Mouse (Mus musculus) heart, embryonic 10.5 days (tissue): ENCODE results near the gene Trmt112. TPM values are rescaled to one million over a fixed set of nuclear protein-coding genes. Genes with fewer than 3 reads are reported as not detected.

Source experiments
- DNase-seq: peaks from one replicate; pipeline ENCODE4 v3.0.0-alpha.2; 2017; ENCODE audit warnings: low spot score
- H3K27ac ChIP-seq: fragments of 300-500 bp; sonication (generic); 2 replicates; pipeline ENCODE4 v1.5.1; 2016; ENCODE audit warnings: mild to moderate bottlenecking
- H3K27me3 ChIP-seq: fragments of 300-500 bp; sonication (generic); 2 replicates; pipeline ENCODE4 v1.6.1; 2016; ENCODE audit warnings: mild to moderate bottlenecking; ENCODE audit not compliant: poor library complexity, insufficient read depth, severe bottlenecking
- H3K36me3 ChIP-seq: fragments of 300-500 bp; sonication (generic); 2 replicates; pipeline ENCODE4 v1.6.1; 2016; ENCODE audit warnings: mild to moderate bottlenecking, moderate library complexity
- H3K4me1 ChIP-seq: fragments of 300-500 bp; sonication (generic); 2 replicates; pipeline ENCODE4 v1.6.1; 2016; ENCODE audit warnings: mild to moderate bottlenecking
- H3K4me3 ChIP-seq: fragments of 300-500 bp; sonication (generic); 2 replicates; pipeline ENCODE4 v1.5.1; 2016; ENCODE audit warnings: mild to moderate bottlenecking, moderate library complexity
- H3K9me3 ChIP-seq: fragments of 300-500 bp; sonication (generic); 2 replicates; pipeline ENCODE4 v1.6.1; 2016; ENCODE audit warnings: mild to moderate bottlenecking, moderate library complexity
- WGBS: fragments of 180-500 bp; shearing (Covaris S2); methylation state at CpG from one replicate; pipeline ENCODE4 v1.1.7; 2016; 5-methylcytosine and 5-hydroxymethylcytosine counted together
- polyA plus RNA-seq: library from polyadenylated mRNA; unstranded; fragments of >200 nt; fragmentation: Nextera tagmentation; extraction: Ambion mirVana; gene quantifications from 2 replicates; pipeline ENCODE4 v1.2.1, GENCODE M21; 2016

Trmt112 gene
- polyA plus RNA-seq, 1 experiment from 2014 or later, result 116 TPM

DNA sequence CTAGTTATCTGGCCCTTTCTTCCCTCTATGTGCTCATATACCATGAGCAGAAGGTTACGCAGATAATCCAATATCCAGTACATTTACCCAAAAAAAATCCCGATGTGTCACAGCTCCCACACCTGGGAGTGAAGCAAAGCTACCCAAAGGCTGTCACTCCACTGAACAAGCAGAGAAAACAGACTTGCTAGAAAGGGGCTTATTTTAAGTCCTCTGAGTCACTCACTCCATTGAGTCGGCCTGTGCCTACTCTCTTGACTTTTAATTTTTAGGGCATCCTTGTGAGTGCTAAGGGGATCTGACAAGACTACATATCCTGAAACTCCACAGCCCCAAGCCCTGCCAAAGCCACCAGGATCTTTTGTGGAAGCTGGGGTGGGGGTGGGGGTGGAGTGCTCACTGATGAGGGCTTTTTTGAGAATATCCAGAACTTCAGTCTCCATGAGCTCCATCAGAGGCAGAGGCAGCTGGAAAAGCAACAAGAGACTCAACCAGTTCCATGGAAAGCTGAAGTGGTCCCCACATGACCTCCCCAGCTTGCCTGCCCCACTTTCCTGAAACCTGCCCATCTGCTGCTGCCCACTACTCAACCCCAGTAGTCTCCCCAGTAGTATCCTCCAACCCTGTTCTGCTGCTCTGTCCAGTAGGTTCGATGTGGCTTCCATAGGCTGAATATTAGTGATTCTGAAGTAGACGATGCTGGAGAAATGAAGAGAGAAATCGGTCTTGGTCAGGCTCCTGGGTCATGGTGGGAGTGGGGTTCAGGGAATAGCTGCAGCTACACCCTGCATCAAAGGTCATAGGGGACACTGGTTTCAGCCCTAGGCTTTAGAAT, 13.6 kb downstream of the Trmt112 start:
- DNase-seq, result no peak
- H3K9me3 ChIP-seq, result no peaks in the 10 kb centered on the region
- peaks cover 8% of the 10 kb centered on the region; the same call in 1 of the 2 replicates for H3K36me3 ChIP-seq
- peak overlapping the region; percentile 86 for H3K4me3 ChIP-seq
- 64% methylated on average over 6 of the region's 6 CpGs for WGBS
- H3K4me1 ChIP-seq, result peaks cover 66% of the 10 kb centered on the region
- peaks cover 57% of the 10 kb centered on the region for H3K27me3 ChIP-seq
- peak overlapping the region; percentile 96 for H3K27ac ChIP-seq

DNA sequence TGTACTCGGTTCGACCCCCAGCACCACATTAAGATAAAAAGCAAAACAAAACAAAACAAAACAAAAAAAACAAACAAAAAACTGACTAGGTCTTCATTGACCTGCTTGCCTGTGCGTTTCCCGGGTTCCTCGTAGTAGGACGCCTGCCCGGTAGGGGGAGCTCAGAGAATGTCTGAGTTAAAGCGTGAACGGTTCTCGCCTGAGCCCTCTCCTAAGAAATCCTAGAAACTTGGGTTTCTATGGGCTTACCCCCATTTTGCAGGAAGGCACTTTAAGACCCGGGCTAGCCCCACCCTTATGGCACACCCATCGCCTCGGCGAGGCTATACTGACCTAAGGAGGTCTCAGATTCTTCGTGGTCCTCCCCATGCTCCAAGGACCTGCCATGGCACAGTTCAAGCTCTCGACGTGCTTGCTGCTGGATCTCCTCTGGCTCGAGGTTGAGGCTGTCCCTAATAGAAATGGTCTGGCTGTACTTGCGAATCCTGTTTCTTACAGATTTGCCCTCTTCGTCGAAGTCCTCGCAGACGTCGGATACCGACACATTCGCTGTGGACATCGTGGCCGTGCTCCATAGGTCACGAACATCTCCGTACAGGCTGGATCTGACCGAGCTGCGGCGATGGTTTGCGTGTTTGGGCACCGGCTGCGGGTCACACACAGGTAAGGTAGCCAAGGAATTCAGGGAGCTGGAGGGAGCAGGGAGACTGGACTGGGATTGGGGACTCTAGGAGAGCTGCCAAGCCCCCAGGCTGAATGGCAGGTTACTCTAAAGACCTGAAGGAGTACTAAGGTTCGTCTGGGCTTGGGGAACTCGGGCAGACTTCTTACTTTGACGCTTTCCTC, 15.2 kb downstream of the Trmt112 start:
- Histone ChIP-seq H3K27me3 (peaks cover 71% of the 10 kb centered on the region), H3K9me3 (no peaks in the 10 kb centered on the region), H3K4me3 (peak overlapping the region; percentile 41), H3K4me1 (peaks cover 60% of the 10 kb centered on the region), H3K27ac (no peak overlapping the region; the same call in 1 of the 2 replicates), H3K36me3 (0 out of 2 replicates have a peak, but pooled peaks cover 2% of the 10 kb centered on the region)
- no peak for DNase-seq
- 4% methylated on average over 39 of the region's 39 CpGs for WGBS

DNA sequence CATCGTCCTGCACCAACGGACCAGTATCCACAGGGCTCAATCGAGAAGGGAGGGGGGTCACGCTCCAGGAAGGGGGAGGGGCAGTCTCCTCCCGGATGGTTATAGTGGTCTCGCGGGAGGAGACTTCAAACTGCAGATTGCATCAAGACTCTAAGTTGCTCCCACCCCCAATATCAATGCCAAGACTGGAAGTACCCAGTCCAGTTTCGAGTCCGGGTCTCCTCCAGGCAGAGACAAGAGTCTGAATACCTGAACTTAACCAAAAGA, 15.7 kb downstream of the Trmt112 start, which contains the start of gene Catsperz:
Gene Catsperz (minus strand): TSS at position 74 of the 267 bp plus-strand sequence.
- Histone ChIP-seq H3K36me3 (no peaks in the 10 kb centered on the region), H3K27ac (no peak within 1 kb of the TSS; the same call in 1 of the 2 replicates), H3K9me3 (no peaks in the 10 kb centered on the region), H3K4me1 (peaks cover 54% of the 10 kb centered on the region), H3K4me3 (peak within 1 kb of the TSS; percentile 41), H3K27me3 (peaks cover 76% of the 10 kb centered on the region)
- WGBS, result 4% methylated on average over 9 of the region's 9 CpGs
- DNase-seq, result no peak

DNA sequence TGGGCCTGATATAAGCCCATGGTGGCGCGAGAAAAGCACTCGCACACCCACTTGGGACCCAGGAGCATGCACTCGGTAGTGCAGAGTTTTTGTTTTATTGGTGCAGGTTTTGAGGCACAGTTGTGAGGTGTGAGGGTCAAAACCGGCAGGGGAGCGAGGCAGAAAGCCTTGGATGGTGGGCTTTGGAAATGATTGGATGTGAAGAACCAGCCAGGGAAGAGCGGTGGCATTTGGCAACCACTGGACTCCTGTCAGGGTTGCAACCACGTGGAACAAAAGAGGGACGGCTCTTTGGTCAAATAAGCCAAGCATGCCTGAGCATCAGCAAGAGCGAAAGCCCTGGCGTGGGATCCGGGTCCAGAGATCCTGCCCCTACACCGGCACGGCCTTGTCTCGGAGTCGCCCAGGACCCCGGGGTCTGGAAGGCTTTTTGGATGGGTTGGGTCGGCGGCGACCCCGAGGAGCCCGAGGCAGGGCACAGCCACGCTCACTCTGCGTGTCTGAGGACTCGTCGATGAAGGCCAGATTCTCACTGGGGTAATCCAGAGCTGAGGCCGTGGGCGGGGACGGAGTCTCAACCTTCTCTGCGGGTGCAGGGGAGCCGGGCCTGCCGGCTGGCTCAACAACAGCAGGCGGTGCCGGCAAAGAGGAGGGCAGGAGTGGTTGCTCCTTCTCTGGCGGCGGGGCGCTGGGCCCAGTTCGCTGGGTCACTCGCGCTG, 16.3 kb downstream of the Trmt112 start:
- Histone ChIP-seq H3K27ac (no peak overlapping the region), H3K36me3 (no peaks in the 10 kb centered on the region), H3K4me1 (peaks cover 49% of the 10 kb centered on the region), H3K9me3 (no peaks in the 10 kb centered on the region), H3K4me3 (peak overlapping the region; percentile 41), H3K27me3 (peaks cover 81% of the 10 kb centered on the region)
- WGBS, result 7% methylated on average over 40 of the region's 40 CpGs
- DNase-seq, result no peak

DNA sequence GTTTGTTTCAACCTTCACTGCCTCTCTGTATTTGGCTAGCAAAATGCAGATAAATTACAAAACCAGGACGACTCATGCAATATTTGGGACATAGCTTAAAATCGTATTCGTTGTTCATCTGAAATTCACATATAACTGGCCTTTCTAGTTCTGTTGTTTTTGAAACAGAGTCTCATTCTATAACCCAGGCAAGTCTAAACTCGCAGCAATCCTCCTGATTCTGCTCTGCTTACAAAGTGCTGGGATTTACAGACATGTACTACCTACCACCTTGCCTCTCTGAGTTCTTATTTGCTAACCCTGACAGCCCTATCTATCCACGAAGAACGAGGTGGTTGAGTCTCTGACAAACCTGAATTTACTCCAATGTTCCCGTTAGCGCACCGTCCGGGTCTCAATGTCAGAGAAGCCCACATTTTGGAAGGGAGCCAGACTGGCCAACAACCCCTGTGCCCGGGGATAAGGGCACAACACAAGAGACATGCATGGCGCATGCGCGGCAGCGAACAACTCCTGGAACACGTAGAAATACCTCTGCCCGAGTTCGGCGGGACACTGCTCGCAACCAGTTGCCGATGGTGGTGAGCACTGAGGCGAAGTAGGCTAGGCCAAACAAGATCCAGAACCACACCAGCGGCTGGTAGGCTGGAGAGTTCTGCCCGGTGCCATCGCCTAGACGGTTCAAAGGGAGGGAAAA, 17.2 kb downstream of the Trmt112 start:
- no peak for DNase-seq
- peaks cover 90% of the 10 kb centered on the region for H3K27me3 ChIP-seq
- 15% methylated on average over 26 of the region's 26 CpGs for WGBS
- H3K36me3 ChIP-seq, result no peaks in the 10 kb centered on the region
- H3K9me3 ChIP-seq, result no peaks in the 10 kb centered on the region
- no peak overlapping the region for H3K27ac ChIP-seq
- peaks cover 41% of the 10 kb centered on the region for H3K4me1 ChIP-seq
- H3K4me3 ChIP-seq, result peak overlapping the region; percentile 35

DNA sequence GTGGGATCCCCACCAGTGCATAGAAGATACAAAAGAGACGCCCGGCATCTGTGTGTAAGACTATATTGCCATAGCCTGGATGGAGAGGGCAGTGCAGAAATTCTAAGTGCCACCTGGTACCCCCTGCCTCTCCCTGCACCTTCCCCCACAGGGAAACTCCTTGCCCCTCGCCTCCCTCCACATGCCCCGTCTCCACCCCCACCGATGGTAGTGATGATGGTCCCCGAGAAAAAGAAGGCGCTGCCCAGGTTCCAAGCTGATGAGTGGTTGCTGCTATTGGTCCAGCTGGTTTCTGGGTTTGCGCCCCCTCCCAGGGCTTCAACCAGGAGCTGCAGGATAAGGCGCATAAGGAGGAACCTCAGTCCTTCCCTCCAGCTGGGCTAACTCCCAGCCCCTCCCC, 18.6 kb downstream of the Trmt112 start:
- H3K36me3 ChIP-seq, result no peaks in the 10 kb centered on the region
- H3K4me1 ChIP-seq, result peaks cover 32% of the 10 kb centered on the region
- H3K9me3 ChIP-seq, result no peaks in the 10 kb centered on the region
- no peak overlapping the region for H3K27ac ChIP-seq
- no peak overlapping the region for H3K4me3 ChIP-seq
- no peak for DNase-seq
- H3K27me3 ChIP-seq, result peaks cover 97% of the 10 kb centered on the region
- WGBS, result 9% methylated on average over 9 of the region's 9 CpGs

DNA sequence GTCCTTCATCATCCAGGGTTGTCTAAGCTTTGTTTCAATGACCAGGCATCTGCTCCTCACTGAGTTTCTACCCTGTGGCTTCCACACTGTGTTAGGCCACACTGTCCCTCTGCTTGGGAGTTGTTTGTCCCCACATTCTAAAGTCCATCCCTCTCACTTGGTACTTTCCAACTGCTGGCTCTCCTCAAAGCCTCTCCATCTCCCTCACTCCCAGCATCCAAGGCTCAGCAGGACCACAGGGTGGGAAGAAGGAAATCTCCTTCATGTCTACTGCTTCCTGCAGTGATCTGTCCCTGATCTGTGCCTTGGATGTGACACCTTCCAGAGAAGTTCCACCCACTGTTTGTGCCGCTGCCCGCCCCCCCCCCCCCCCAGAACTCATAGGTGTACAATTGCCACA, 21.5 kb downstream of the Trmt112 start:
- Histone ChIP-seq H3K4me3 (no peak overlapping the region), H3K36me3 (no peaks in the 10 kb centered on the region), H3K9me3 (no peaks in the 10 kb centered on the region), H3K27me3 (peaks cover 97% of the 10 kb centered on the region), H3K4me1 (peaks cover 31% of the 10 kb centered on the region), H3K27ac (no peak overlapping the region)
- no peak for DNase-seq
- WGBS, result 0% methylated on average over 2 of the region's 2 CpGs

DNA sequence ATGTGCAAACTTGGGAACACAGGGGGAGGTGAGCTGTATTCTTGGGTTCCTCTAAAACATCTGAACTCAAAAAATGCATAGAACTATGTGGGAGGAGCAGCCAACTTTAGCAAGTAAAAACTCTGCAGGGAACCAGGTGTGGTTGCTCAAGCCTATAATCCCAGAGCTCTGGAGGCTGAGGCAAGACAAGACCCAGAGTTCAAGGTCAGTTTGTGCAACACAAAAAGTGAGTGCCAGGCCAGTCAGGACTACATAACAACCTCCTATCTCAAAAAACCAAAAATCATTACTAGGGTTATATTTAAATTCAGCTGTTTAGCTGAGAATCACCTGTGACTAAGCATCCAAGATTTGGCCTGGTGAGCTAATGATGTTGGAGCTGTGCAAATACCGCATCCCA, 22.5 kb downstream of the Trmt112 start:
- WGBS, result 49% methylated on average over 1 of the region's 1 CpGs
- Histone ChIP-seq H3K27me3 (peaks cover 92% of the 10 kb centered on the region), H3K4me1 (peaks cover 22% of the 10 kb centered on the region), H3K36me3 (no peaks in the 10 kb centered on the region), H3K27ac (no peak overlapping the region), H3K9me3 (no peaks in the 10 kb centered on the region), H3K4me3 (no peak overlapping the region)
- no peak for DNase-seq

DNA sequence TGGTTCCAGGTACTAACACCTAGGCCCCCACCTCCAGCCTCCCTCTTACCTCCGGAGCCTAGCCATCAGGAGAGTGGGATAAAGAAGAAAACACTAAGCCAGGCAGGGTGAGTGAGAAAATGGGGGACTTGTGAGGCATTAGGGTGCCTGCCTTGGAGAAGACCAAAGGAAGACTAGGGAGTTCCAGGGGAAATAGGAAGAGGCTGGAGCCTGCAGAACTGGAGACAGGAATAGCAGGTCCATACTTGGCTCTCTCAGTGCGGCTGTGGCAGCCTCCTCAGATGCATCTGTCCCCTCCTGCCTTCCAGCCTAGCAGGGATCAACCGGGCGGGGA, 23.6 kb downstream of the Trmt112 start:
- peak overlapping the region; percentile 60 for H3K4me3 ChIP-seq
- 27% methylated on average over 4 of the region's 4 CpGs for WGBS
- H3K4me1 ChIP-seq, result peaks cover 20% of the 10 kb centered on the region
- peaks cover 87% of the 10 kb centered on the region for H3K27me3 ChIP-seq
- no peaks in the 10 kb centered on the region for H3K36me3 ChIP-seq
- no peak overlapping the region for H3K27ac ChIP-seq
- H3K9me3 ChIP-seq, result no peaks in the 10 kb centered on the region
- DNase-seq, result no peak

DNA sequence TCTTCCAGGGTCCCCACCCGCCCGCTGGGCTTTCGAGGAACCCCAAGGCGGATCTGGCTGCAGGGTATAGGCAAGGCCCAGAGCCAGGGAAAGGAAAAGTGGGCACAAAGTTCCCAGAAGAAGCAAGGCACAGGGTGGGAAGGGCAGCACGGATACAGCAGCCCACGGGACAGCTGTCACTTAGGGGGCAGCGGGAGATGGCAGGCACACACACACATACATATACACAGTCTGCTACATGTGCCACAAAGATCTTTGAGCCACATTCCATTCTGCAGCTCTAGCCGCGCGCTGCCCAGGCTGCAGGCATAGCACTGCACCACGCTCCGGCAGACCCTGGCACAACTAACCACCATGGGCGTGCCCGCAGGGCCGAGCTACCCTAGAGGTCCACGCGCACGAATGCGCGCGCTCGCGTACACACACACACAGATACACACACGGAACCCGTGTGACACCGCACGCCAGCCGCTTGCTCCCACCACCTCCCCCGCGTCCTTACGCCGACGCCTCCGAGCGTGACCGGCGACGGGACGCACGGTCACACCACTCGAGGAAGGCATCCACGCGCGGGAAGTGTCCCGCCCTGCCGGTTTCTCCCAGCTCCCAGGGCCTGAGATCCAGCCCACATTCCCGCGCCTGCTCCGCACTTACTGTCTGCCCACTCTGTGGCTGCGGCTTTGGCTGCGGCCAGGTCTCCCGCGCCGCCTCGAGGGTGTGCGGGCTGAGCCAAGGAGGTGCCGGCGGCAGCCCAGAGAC, 24.1 kb downstream of the Trmt112 start:
- DNase-seq, result no peak
- WGBS, result 5% methylated on average over 58 of the region's 58 CpGs
- Histone ChIP-seq H3K36me3 (no peaks in the 10 kb centered on the region), H3K4me3 (peak overlapping the region; percentile 60), H3K27me3 (peaks cover 86% of the 10 kb centered on the region), H3K27ac (peak overlapping the region; percentile 63; the same call in 1 of the 2 replicates), H3K4me1 (peaks cover 21% of the 10 kb centered on the region), H3K9me3 (no peaks in the 10 kb centered on the region)

DNA sequence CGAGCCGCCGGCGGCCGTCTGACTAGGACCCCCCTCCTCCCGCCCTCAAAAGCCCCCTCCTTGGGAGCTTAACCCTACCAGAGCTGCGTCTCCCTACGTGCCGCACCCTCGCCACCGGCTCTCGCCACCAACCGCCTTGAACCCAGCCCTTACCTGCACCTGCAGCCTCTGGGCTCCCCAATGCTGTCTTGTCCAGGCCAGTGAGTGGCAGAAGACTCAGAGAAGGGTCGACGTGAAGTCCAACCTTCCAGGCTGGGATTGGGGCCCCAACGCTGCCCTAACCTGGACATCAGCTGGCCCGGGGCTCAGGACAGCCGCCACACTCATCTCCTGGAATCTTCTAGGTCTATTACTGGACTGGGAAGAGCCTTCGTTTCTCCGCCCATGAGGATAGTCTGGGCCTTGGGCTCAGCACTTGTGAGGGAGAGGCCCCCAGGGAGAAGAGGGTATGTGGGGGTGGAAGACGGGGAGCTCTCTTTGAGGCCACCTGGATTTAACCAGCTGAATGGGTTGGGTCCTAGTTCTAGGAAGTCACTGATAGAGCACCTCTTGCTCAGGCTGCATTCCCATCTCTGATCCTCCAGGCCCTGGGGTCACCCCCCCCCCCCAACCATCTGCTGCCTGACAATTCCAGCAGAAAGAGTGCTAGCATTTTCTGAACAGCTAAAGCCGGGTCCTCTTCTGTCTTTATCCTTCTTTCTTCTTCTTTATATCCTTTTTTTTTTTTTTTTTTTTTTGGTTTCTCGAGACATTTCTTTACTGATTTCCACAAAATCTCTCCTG, 24.9 kb downstream of the Trmt112 start, which contains the start of gene Kcnk4:
Gene Kcnk4 (minus strand): TSS at position 321 of the 783 bp plus-strand sequence.
- Histone ChIP-seq H3K27ac (peak within 1 kb of the TSS; percentile 63; the same call in 1 of the 2 replicates), H3K4me1 (peaks cover 21% of the 10 kb centered on the region), H3K9me3 (no peaks in the 10 kb centered on the region), H3K4me3 (peak within 1 kb of the TSS; percentile 60), H3K36me3 (no peaks in the 10 kb centered on the region), H3K27me3 (peaks cover 86% of the 10 kb centered on the region)
- no peak for DNase-seq
- WGBS, result 9% methylated on average over 23 of the region's 23 CpGs
